Mouse (Mus musculus) lung, adult 2 months (tissue): ENCODE measurements around the gene Lipc. TPM values are rescaled to one million over a fixed set of nuclear protein-coding genes. Genes with fewer than 3 reads are reported as not detected.

Experiments
- DNase-seq: peaks from one replicate; pipeline ENCODE4 v3.0.0; 2022
- H3K4me1 ChIP-seq: fragments of 200-500 bp; 2 replicates; pipeline ENCODE4 v1.6.1; 2011; ENCODE audit warnings: low read length; ENCODE audit not compliant: control insufficient read depth, insufficient read depth
- H3K4me3 ChIP-seq: fragments of 200-500 bp; replicated peaks from 2 replicates; pipeline ENCODE3; 2011; ENCODE audit warnings: low read depth, mild to moderate bottlenecking, control low read depth, low read length; ENCODE audit errors: extremely low read depth
- CTCF ChIP-seq: fragments of 200-500 bp; IDR thresholded peaks from 2 replicates; pipeline ENCODE4 v1.5.1; 2011; ENCODE audit warnings: mild to moderate bottlenecking, low read length, control low read depth; ENCODE audit not compliant: insufficient read depth
- POLR2A ChIP-seq: fragments of 200-500 bp; IDR thresholded peaks from 2 replicates; pipeline ENCODE4 v1.6.1; 2011; ENCODE audit warnings: low read depth, mild to moderate bottlenecking, control low read depth, low read length, borderline replicate concordance; ENCODE audit errors: extremely low read depth
- WGBS: fragments of 180-500 bp; shearing (Covaris S2); methylation state at CpG from one replicate; pipeline ENCODE4 v1.1.7; 2018; 5-methylcytosine and 5-hydroxymethylcytosine counted together
- polyA plus RNA-seq: library from polyadenylated mRNA; depleted of rRNA; stranded (reverse); fragments of >200 nt; gene quantifications from 2 replicates; pipeline ENCODE4 v1.2.3, GENCODE M21; 2012

Lipc gene
- polyA plus RNA-seq, 1 experiment = 0.25 TPM

DNA sequence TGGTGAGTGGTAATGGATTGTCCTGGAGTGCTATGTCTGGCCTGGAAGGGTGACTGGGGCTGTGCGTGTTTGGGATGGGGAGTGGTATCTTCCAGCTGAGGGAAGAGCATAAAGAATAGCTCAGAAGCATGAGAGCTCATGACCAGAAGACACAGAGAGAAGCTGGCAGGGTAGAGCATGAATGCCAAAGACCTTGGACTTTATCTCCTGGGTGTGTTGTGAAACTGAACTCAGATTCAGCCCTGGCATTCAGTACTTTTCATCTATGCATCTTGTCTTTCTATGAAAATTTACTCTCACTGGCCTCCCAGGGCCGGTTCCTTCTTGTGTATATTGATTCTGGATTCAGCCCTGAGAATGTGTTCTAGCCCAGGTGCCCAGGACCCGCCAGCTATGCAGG, 127.9 kb downstream of the Lipc start:
- WGBS = 83% methylated on average over 3 of the region's 3 CpGs
- H3K4me1 ChIP-seq = no peaks in the 10 kb centered on the region
- TF ChIP-seq CTCF (no peak), POLR2A (no peak)
- H3K4me3 ChIP-seq = no peak overlapping the region
- no peak for DNase-seq

DNA sequence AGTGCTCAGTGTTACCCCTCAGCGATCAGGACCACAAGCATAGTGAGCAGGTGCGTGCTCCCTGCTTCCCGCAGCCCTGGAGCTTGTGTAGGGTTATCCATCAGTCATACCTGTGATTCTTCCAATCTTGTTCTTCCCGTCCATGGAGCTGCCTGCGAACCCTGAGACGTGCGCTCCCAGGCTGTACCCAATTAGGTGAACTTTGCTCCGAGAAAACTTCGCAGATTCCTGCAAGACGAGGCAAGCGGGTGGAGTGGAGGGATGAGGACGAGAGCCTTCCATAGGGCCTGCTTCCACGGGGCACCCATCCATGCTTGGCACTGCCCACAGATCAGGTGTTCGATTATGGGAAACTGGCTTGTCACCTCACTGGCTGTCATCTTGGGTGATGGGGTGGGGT, 133.3 kb downstream of the Lipc start:
- Histone ChIP-seq H3K4me1 (no peaks in the 10 kb centered on the region), H3K4me3 (no peak overlapping the region)
- no peak for DNase-seq
- TF ChIP-seq CTCF (no peak), POLR2A (no peak)
- WGBS = 86% methylated on average over 14 of the region's 14 CpGs

DNA sequence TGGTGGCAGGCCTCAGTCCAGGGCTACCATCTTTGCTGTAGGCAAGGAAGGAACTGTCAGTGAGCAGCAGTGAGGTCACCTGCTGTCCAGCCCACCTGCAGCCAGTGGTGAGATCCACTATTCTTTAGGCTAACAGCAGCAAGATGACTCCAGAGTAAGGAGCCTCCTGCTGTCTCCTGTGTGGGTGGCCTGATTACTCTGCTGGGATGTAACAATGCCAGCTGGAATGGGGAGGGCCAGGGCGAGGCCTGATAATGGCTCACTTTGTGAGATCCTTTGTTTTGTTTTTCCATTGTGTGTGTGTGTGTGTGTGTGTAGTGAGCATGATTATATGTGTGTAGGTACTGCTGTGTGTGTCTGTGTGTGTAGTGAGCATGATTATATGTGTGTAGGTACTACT, 134.6 kb downstream of the Lipc start:
- TF ChIP-seq CTCF = no peak
- no peak for TF ChIP-seq POLR2A
- no peak for DNase-seq
- WGBS = 58% methylated on average over 1 of the region's 1 CpGs
- Histone ChIP-seq H3K4me1 (no peaks in the 10 kb centered on the region), H3K4me3 (no peak overlapping the region)

DNA sequence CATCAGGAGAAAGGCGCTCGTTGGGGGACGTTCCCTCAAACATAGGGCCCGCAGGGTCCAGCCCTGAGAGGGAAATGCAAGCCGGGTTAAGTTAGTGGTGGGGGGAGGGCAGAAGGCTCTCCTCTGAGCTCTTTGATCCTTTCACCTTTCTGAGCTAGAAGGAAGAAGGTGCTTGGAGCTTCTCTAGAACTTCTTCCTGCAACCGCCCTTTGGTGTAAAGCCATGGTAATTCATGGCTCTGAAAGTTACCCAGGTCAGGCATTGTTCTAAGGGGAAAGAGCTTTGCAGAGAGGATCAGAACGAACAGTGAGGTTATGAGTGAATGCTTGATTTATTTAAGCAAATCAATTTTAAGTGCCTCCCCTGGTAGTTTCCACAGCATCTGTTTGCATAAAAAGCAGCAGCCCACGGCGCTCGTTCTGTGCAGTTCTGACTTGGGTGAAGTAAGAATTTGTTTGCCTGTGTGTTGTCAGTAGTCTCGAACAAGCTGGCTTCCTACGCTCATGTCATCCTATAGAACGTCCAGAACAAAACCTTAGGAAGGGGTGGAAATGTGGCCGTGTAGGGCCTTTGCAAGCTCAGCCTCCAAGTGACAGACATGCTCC, 135.2 kb downstream of the Lipc start:
- no peaks in the 10 kb centered on the region for H3K4me1 ChIP-seq
- no peak for DNase-seq
- TF ChIP-seq CTCF = no peak
- no peak for TF ChIP-seq POLR2A
- no peak overlapping the region for H3K4me3 ChIP-seq
- WGBS = 81% methylated on average over 14 of the region's 14 CpGs

DNA sequence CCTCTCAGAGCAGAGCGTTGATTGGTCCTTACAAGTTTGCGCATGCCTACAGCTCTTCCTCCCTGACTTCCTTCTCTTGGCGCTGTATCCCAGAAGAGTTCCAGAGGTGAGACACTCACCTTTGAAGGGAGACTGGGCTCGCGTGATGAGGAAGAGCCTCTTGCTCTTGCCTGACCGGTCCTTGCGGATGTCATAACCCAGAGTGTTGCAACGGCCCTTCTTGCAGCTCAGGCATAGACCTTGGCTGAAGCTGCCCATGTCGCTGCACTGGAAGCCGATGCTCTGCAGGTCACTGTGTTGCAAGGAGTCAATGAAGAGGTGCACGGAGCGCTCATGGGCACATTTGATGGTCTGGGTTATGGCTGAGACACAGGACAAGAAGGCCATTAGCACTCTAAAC, 139.5 kb downstream of the Lipc start:
- H3K4me3 ChIP-seq = no peak overlapping the region
- H3K4me1 ChIP-seq = no peaks in the 10 kb centered on the region
- 88% methylated on average over 12 of the region's 12 CpGs for WGBS
- no peak for DNase-seq
- no peak for TF ChIP-seq CTCF
- no peak for TF ChIP-seq POLR2A

DNA sequence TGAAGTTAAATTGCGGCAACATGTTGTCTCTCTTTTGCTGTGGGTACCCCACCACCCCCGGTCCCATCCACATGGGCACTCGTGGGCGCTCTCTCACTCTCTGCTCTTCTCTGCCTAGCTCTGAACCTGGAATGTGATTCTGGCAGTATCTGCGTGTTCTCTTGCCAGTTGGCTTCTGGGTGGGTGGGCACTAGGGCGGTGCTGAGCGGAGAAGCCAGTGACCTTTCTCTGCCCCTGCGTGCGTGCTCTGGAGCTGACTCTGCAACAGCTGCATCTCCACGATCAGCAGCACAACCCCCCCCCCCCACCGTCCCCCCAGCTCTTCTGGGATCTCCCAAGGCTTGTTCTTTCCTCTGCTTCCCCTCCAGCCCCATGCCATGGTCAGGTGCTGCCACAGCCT, 144.3 kb downstream of the Lipc start:
- Histone ChIP-seq H3K4me3 (no peak overlapping the region), H3K4me1 (no peaks in the 10 kb centered on the region)
- TF ChIP-seq CTCF (no peak), POLR2A (no peak)
- WGBS = 67% methylated on average over 11 of the region's 11 CpGs
- DNase-seq = no peak

DNA sequence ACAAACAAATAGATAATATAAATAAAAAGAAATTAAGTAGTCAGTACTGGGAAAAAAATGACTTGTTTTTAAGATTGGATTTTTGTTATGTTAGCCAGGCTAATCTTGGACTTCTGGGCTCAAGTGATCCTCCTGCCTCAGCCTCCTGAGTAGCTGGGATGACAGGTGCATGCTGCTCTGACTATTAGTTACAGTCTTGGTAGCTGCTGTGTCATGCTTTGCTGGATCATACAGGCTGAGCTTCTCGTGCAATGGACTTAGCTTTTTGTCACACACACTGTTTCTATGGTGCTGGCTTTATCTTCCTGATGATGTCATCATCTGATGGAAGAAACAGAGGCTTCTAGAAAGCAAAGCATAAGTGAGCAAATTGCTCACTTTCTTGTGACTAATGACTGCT, 146.0 kb downstream of the Lipc start:
- Histone ChIP-seq H3K4me1 (no peaks in the 10 kb centered on the region), H3K4me3 (no peak overlapping the region)
- TF ChIP-seq POLR2A = no peak
- TF ChIP-seq CTCF = no peak
- 51% methylated on average over 1 of the region's 1 CpGs for WGBS
- no peak for DNase-seq

DNA sequence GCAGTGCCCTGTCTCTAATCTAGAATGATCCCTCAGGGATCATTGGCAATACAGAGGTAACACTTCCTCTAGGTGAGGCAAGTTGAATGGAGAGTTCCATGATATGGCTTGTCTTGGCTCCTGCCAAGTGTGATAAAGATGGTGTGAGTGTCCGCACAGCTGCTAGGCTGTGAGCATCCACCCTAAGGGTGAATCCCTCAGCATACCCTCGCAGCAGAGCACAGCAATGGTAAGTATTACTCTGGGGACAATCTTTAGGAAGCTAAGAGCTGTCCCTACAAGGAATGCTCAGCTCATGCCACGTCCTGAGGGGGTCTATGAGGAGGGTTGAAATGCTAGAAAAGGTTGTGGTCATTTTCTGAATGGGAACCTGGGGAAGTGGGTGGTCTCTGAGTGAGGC, 149.2 kb downstream of the Lipc start:
- TF ChIP-seq POLR2A (no peak), CTCF (no peak)
- DNase-seq = no peak
- Histone ChIP-seq H3K4me3 (no peak overlapping the region), H3K4me1 (no peaks in the 10 kb centered on the region)
- WGBS = 86% methylated on average over 3 of the region's 3 CpGs

DNA sequence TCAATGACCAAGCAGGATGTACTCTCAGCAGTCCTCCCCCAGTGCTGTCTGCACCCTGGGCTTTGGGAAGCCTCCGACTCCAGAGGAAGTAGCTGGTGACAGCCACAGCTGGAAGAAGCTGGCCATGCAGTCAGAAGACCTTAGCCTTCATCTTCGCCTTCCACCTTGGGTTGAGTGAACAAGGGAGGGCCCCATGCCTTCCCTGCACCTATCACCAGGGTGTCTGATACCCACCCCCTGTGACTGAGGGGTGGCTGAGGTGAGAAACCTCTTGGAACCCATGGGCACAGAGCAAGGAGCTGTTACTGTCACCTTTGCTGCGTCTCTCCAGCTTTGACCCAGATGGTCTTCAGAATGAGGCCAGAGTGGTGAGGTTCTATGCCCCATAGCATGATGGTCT, 150.3 kb downstream of the Lipc start:
- WGBS = 74% methylated on average over 3 of the region's 3 CpGs
- no peak for DNase-seq
- Histone ChIP-seq H3K4me3 (no peak overlapping the region), H3K4me1 (no peaks in the 10 kb centered on the region)
- TF ChIP-seq POLR2A (no peak), CTCF (no peak)

DNA sequence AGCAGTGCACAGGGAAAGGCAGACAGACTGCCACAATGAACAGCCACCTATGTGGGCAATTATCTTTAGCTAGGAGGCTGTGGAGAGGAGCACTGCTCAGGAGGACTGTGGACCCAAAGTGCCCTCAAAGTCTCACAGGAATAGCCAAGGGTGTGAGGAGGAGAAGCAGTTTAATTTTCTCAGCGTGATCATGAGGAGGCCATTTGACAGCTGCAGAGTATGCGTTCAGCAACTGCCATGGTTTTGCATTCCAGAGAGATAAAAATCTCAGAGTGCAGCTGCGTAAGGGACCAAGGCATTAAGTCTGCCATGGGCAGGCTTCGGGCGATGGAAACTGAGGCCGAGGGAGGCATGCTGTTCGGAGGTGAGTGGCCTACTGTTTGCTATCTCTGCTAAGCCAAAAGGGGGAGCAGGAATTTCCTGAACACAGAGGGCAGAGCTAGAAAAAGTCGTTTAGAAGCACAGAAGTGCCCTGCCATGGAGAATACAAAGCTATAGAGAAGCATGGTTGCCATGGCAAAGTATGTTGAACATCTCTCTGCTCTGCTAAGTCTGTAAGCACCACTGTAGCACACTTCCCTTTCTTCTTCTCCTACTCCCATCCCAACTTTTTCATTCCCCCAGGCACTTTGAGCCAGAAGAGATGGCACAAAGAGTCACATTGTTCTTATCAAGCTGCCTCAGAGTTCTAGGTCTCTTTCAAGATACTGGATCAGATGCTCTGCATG, 151.3 kb downstream of the Lipc start:
- TF ChIP-seq POLR2A (no peak), CTCF (no peak)
- Histone ChIP-seq H3K4me1 (no peaks in the 10 kb centered on the region), H3K4me3 (no peak overlapping the region)
- WGBS = 46% methylated on average over 8 of the region's 8 CpGs
- DNase-seq = no peak
